Mouse (Mus musculus) CH12.LX (cell line): ENCODE data around the gene Cldnd2.

Experiments used
- CHD2 ChIP-seq: IDR thresholded peaks from 2 replicates; pipeline ENCODE4 v1.6.1; 2011; ENCODE audit warnings: low read length, improper control_type of control experiment
- CTCF ChIP-seq, 2 experiments: IDR thresholded peaks in 1 of 2; conservative IDR thresholded peaks in 1 of 2; 2 replicates each; pipeline ENCODE4 v1.5.1; 2011 to 2012; ENCODE audit warnings: low read depth in 2 of 2, low read length in 2 of 2, improper control_type of control experiment in 1 of 2, inconsistent platforms in 1 of 2, mild to moderate bottlenecking in 1 of 2, moderate library complexity in 1 of 2
- EP300 ChIP-seq: IDR thresholded peaks from 2 replicates; pipeline ENCODE4 v1.6.1; 2011; ENCODE audit warnings: low read length, improper control_type of control experiment
- HCFC1 ChIP-seq: IDR thresholded peaks from 2 replicates; pipeline ENCODE4 v1.6.1; 2012; ENCODE audit warnings: low read depth, mild to moderate bottlenecking, inconsistent platforms, low read length, improper control_type of control experiment
- MAFK ChIP-seq: IDR thresholded peaks from 2 replicates; pipeline ENCODE4 v1.6.1; 2011; ENCODE audit warnings: low read length, improper control_type of control experiment; ENCODE audit not compliant: insufficient replicate concordance
- MAX ChIP-seq: IDR thresholded peaks from 2 replicates; pipeline ENCODE4 v1.6.1; 2011; ENCODE audit warnings: low read length, improper control_type of control experiment
- MAZ ChIP-seq: IDR thresholded peaks from 2 replicates; pipeline ENCODE4 v1.6.1; 2012; ENCODE audit warnings: low read depth, mild to moderate bottlenecking, inconsistent platforms, low read length, improper control_type of control experiment, moderate library complexity
- MXI1 ChIP-seq: IDR thresholded peaks from 2 replicates; pipeline ENCODE4 v1.6.1; 2011; ENCODE audit warnings: mild to moderate bottlenecking, low read depth, low read length, improper control_type of control experiment
- NELFE ChIP-seq: IDR thresholded peaks from 2 replicates; pipeline ENCODE4 v1.6.1; 2011; ENCODE audit warnings: low read depth, low read length, improper control_type of control experiment
- NRF1 ChIP-seq: IDR thresholded peaks from 2 replicates; pipeline ENCODE4 v1.6.1; 2014; ENCODE audit warnings: low read depth, mild to moderate bottlenecking, inconsistent platforms, low read length, improper control_type of control experiment, moderate library complexity
- POLR2A ChIP-seq: IDR thresholded peaks from 2 replicates; pipeline ENCODE4 v1.6.1; 2011; ENCODE audit warnings: low read depth, mild to moderate bottlenecking, improper control_type of control experiment, low read length
- SIN3A ChIP-seq: IDR thresholded peaks from 2 replicates; pipeline ENCODE4 v1.6.1; 2012; ENCODE audit warnings: low read length, improper control_type of control experiment, inconsistent platforms
- USF1 ChIP-seq: IDR thresholded peaks from 2 replicates; pipeline ENCODE4 v1.6.1; 2014; ENCODE audit warnings: low read depth, mild to moderate bottlenecking, inconsistent platforms, low read length, improper control_type of control experiment
- ZC3H11A ChIP-seq: IDR thresholded peaks from 2 replicates; pipeline ENCODE4 v1.6.1; 2012; ENCODE audit warnings: low read depth, mild to moderate bottlenecking, inconsistent platforms, low read length, improper control_type of control experiment

DNA sequence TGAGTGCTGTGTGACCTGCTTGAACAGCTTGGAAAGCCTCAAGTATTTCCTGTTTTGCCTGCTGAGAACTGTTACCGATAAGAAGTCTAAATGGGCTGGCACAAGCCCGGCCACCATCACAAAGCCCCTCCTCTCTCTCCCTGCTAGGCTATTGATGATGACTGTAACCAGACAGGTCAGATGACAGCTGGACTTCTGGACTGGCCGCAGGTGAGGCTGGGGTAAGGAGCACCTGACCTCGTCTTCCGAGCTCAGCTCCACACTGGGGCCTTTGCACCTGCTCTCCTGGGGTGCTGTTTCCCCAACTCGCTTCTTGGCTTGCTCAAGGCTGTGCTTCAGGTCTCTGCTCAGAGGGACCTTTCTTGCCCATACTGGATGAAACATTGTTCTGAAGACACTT lies 13.8 kb downstream of the Cldnd2 start:
- TF ChIP-seq CTCF (conservative IDR thresholded peaks at IDR 0.05 in 1 of 2, IDR thresholded peaks at IDR 0.05 in 1 of 2; ENCODE audit: low read depth in 2 of 2, low read length in 2 of 2): no peak
- TF ChIP-seq USF1: no peak
- no peak for TF ChIP-seq MAX
- no peak for TF ChIP-seq ZC3H11A
- no peak for TF ChIP-seq MAFK
- no peak for TF ChIP-seq EP300
- TF ChIP-seq MXI1: no peak
- no peak for TF ChIP-seq CHD2
- no peak for TF ChIP-seq NELFE
- no peak for TF ChIP-seq POLR2A
- TF ChIP-seq SIN3A: no peak
- TF ChIP-seq MAZ: no peak
- no peak for TF ChIP-seq HCFC1
- no peak for TF ChIP-seq NRF1
